Mouse (Mus musculus) midbrain, postnatal 0 days (tissue): ENCODE results near the gene Nsmce3. TPM values are rescaled to one million over a fixed set of nuclear protein-coding genes. Genes with fewer than 3 reads are reported as not detected.

Source experiments
- ATAC-seq: fragments of 200-750 bp; cut with Nextera tagmentation; 2 replicates; pipeline ENCODE4 v1.8.0; 2017; ENCODE audit warnings: moderate number of reproducible peaks, mild to moderate bottlenecking, moderate TSS enrichment, moderate library complexity; ENCODE audit not compliant: low FRiP score
- DNase-seq: peaks from one replicate; pipeline ENCODE4 v3.0.0-alpha.2; 2015; ENCODE audit warnings: low spot score
- H3K27ac ChIP-seq: fragments of 300-500 bp; sonication (generic); 2 replicates; pipeline ENCODE4 v1.5.1; 2014; ENCODE audit warnings: low read depth, mild to moderate bottlenecking, low read length, mixed read lengths
- H3K27me3 ChIP-seq: fragments of 300-500 bp; sonication (generic); 2 replicates; pipeline ENCODE4 v1.6.1; 2014; ENCODE audit warnings: low read length, control low read depth, mixed read lengths; ENCODE audit not compliant: insufficient read depth
- H3K36me3 ChIP-seq: fragments of 300-500 bp; sonication (generic); 2 replicates; pipeline ENCODE4 v1.6.1; 2014; ENCODE audit warnings: low read length, control low read depth, mixed read lengths; ENCODE audit not compliant: insufficient read depth
- H3K4me1 ChIP-seq: fragments of 300-500 bp; sonication (generic); 2 replicates; pipeline ENCODE4 v1.6.1; 2014; ENCODE audit warnings: mild to moderate bottlenecking, control low read depth, antibody characterized with exemption, low read length, mixed read lengths; ENCODE audit not compliant: insufficient read depth
- H3K4me2 ChIP-seq: fragments of 300-500 bp; sonication (generic); 2 replicates; pipeline ENCODE4 v1.6.1; 2014; ENCODE audit warnings: low read depth, mild to moderate bottlenecking, low read length, mixed read lengths; ENCODE audit not compliant: poor library complexity, severe bottlenecking
- H3K4me3 ChIP-seq: fragments of 300-500 bp; sonication (generic); 2 replicates; pipeline ENCODE4 v1.5.1; 2014; ENCODE audit warnings: low read depth, mild to moderate bottlenecking, low read length, moderate library complexity
- H3K9ac ChIP-seq: fragments of 300-500 bp; sonication (generic); replicated peaks from 2 replicates; pipeline ENCODE4 v1.6.1; 2014; ENCODE audit warnings: mild to moderate bottlenecking, low read length, moderate library complexity, mixed read lengths; ENCODE audit not compliant: poor library complexity, severe bottlenecking
- H3K9me3 ChIP-seq: fragments of 300-500 bp; sonication (generic); 2 replicates; pipeline ENCODE4 v1.6.1; 2016; ENCODE audit warnings: low read length, control low read depth
- CTCF ChIP-seq: IDR thresholded peaks from 2 replicates; pipeline ENCODE4 v1.5.1; 2016; ENCODE audit warnings: antibody characterized with exemption, mild to moderate bottlenecking
- WGBS: fragments of 180-500 bp; shearing (Covaris S2); extraction: QIAGEN DNeasy Blood & Tissue Kit; methylation state at CpG from one replicate; pipeline ENCODE4 v1.1.7; 2014; 5-methylcytosine and 5-hydroxymethylcytosine counted together
- polyA plus RNA-seq: library from polyadenylated mRNA; unstranded; fragments of >200 nt; fragmentation: Nextera tagmentation; extraction: Ambion mirVana; gene quantifications from 2 replicates; pipeline ENCODE4 v1.2.1, GENCODE M21; 2015
- total RNA-seq: library from RNA; depleted of rRNA; stranded (reverse); fragments of >200 nt; gene quantifications from 2 replicates; pipeline ENCODE4 v1.2.3, GENCODE M21; 2014

The Nsmce3 gene
- total and polyA plus RNA-seq, 2 experiments from 2014 or later: 9.9 to 14.4 TPM

GRCm38 (mm10) chr7:64840946-64841659 is 31.7 kb downstream of the Nsmce3 start:
- Histone ChIP-seq H3K4me2 (no peak overlapping the region), H3K4me3 (no peak overlapping the region), H3K9ac (no peak overlapping the region), H3K27ac (peak overlapping the region; percentile 27; the same call in 1 of the 2 replicates), H3K27me3 (no peaks in the 10 kb centered on the region), H3K9me3 (no peaks in the 10 kb centered on the region), H3K4me1 (peaks cover 16% of the 10 kb centered on the region), H3K36me3 (no peaks in the 10 kb centered on the region)
- peak; percentile 83 for ATAC-seq
- peak; percentile 88 for DNase-seq
- TF ChIP-seq CTCF: no peak
- 24% methylated on average over 10 of the region's 10 CpGs for WGBS

DNA sequence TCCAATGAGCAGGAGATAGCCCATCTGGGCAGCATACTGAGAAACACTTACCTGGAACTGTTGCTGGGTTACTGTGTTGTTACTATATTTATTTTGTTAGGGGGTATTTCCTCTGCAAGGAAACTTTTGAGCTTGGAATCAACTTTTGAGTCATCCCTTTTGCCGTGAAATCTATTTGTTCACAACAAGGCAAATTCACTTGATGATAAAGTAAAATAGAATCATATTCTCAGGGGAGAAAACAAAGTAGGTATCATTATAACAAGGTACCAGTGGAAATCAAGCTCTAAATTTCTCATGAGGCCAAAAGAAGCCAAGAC is 32.3 kb downstream of the Nsmce3 start:
- ATAC-seq (no peak), DNase-seq (no peak)
- no peaks in the 10 kb centered on the region for H3K9me3 ChIP-seq
- H3K36me3 ChIP-seq: no peaks in the 10 kb centered on the region
- no peak overlapping the region; the same call in 1 of the 2 replicates for H3K4me2 ChIP-seq
- H3K27ac ChIP-seq: no peak overlapping the region
- peaks cover 16% of the 10 kb centered on the region for H3K4me1 ChIP-seq
- H3K27me3 ChIP-seq: no peaks in the 10 kb centered on the region
- H3K4me3 ChIP-seq: no peak overlapping the region
- no peak for TF ChIP-seq CTCF
- WGBS: 53% methylated on average over 1 of the region's 1 CpGs
- H3K9ac ChIP-seq: no peak overlapping the region

- peaks cover 16% of the 10 kb centered on the region for H3K4me1 ChIP-seq
- no peak overlapping the region for H3K27ac ChIP-seq
- no peaks in the 10 kb centered on the region for H3K27me3 ChIP-seq
- ATAC-seq (peak; percentile 50), DNase-seq (peak; percentile 84)
- peak overlapping the region; percentile 43 for H3K4me2 ChIP-seq
- 3% methylated on average over 21 of the region's 21 CpGs for WGBS
- H3K4me3 ChIP-seq: peak overlapping the region; percentile 18
- peak; percentile 58 for TF ChIP-seq CTCF
- no peaks in the 10 kb centered on the region for H3K36me3 ChIP-seq
- no peak overlapping the region for H3K9ac ChIP-seq
- no peaks in the 10 kb centered on the region for H3K9me3 ChIP-seq
These were observed 32.8 kb downstream of the Nsmce3 start for GRCm38 (mm10) chr7:64839801-64840575.

DNA sequence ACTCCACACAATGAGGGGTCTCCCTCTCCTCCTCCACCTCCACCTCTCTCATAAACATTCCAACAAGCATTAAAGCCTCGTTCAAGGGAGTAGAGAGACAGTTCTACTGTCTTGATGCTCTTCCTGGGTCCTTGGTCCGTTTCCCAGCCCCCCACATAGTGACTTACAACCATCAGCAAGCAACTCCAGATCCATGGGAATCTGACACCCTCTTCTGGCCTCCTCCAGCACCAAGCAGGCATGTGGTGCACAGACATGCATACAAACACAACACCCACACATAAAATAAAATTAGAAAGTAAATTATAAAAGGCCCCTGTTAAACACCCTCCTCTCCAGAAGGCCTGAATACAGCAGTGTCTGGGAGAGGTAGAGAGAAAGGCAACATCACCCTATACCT is 33.5 kb downstream of the Nsmce3 start:
- WGBS: 55% methylated on average over 2 of the region's 2 CpGs
- no peak overlapping the region for H3K27ac ChIP-seq
- no peaks in the 10 kb centered on the region for H3K27me3 ChIP-seq
- TF ChIP-seq CTCF: no peak
- H3K9me3 ChIP-seq: no peaks in the 10 kb centered on the region
- H3K4me3 ChIP-seq: no peak overlapping the region
- ATAC-seq (no peak), DNase-seq (no peak)
- no peak overlapping the region for H3K4me2 ChIP-seq
- no peaks in the 10 kb centered on the region for H3K36me3 ChIP-seq
- no peak overlapping the region for H3K9ac ChIP-seq
- H3K4me1 ChIP-seq: peaks cover 16% of the 10 kb centered on the region

- no peak overlapping the region for H3K9ac ChIP-seq
- H3K27me3 ChIP-seq: no peaks in the 10 kb centered on the region
- DNase-seq: no peak
- H3K27ac ChIP-seq: no peak overlapping the region
- no peak for TF ChIP-seq CTCF
- H3K9me3 ChIP-seq: no peaks in the 10 kb centered on the region
- 43% methylated on average over 5 of the region's 5 CpGs for WGBS
- ATAC-seq: no peak
- H3K4me3 ChIP-seq: no peak overlapping the region
- no peaks in the 10 kb centered on the region for H3K4me1 ChIP-seq
- no peak overlapping the region for H3K4me2 ChIP-seq
- peaks cover 7% of the 10 kb centered on the region; the same call in 1 of the 2 replicates for H3K36me3 ChIP-seq
These were observed 42.4 kb downstream of the Nsmce3 start for GRCm38 (mm10) chr7:64830214-64830995.
